Comparison of ENCODE assay signal across 8 mouse cellular contexts in genomic region chr13:52735934-52736523, GRCm38 (mm10).
DNase-seq lines count a peak whose midpoint lies in the region; ATAC-seq and TF ChIP-seq lines count a peak whose summit lies in the region.

No protein-coding gene starts in this region.

- DNase-seq in cerebellum, adult 2 months = peak; percentile 18 to 22
- no peak for DNase-seq in cerebellum, adult 9-10 months
- peak; percentile 4 for DNase-seq in right cerebral cortex, adult 18-20 months
- no peak for DNase-seq in right cerebral cortex, adult 2 months (ENCODE audit: low spot score in 2 of 2)
- DNase-seq in ovary, postnatal 14 days (ENCODE audit: low spot score) = peak; percentile 13
- DNase-seq in embryo, embryonic 9.5 days (ENCODE audit: extremely low spot score) = no peak
- DNase-seq in left cerebral cortex, adult 18-20 months (ENCODE audit: low spot score in 2 of 2) = no peak

- no peak overlapping the region for H3K4me3 ChIP-seq in cerebellum, adult 2 months (replicated peaks; ENCODE audit: insufficient read depth, low read depth, low read length)
- H3K4me3 ChIP-seq in kidney, embryonic 16.5 days (ENCODE audit: low read length) = no peak overlapping the region

- no peaks in the 10 kb centered on the region for H3K27me3 ChIP-seq in cerebellum, adult 2 months (ENCODE audit: control insufficient read depth, insufficient read depth, low read length)
- no peaks in the 10 kb centered on the region for H3K27me3 ChIP-seq in kidney, embryonic 16.5 days (ENCODE audit: insufficient read depth, low read length)

- H3K4me2 ChIP-seq in kidney, embryonic 16.5 days (replicated peaks; ENCODE audit: low read depth, low read length) = no peak overlapping the region

- 20% methylated on average over 19 of the region's 19 CpGs for WGBS in cerebellum, adult 2 months
- WGBS in kidney, embryonic 16.5 days = 35% methylated on average over 19 of the region's 19 CpGs

- no peaks in the 10 kb centered on the region for H3K36me3 ChIP-seq in kidney, embryonic 16.5 days (ENCODE audit: insufficient read depth, low read length)

- no peak for TF ChIP-seq POLR2A in cerebellum, adult 2 months (IDR thresholded peaks at IDR 0.05; ENCODE audit: borderline replicate concordance, insufficient read depth, low read length)

- H3K27ac ChIP-seq in cerebellum, adult 2 months (ENCODE audit: insufficient read depth, low read length) = no peak overlapping the region
- no peak overlapping the region for H3K27ac ChIP-seq in kidney, embryonic 16.5 days (ENCODE audit: low read length)

- H3K4me1 ChIP-seq in cerebellum, adult 2 months (ENCODE audit: control insufficient read depth, insufficient read depth, low read length) = peaks cover 7% of the 10 kb centered on the region
- H3K4me1 ChIP-seq in kidney, embryonic 16.5 days (ENCODE audit: insufficient read depth, low read length) = peaks cover 9% of the 10 kb centered on the region

- no peaks in the 10 kb centered on the region for H3K9me3 ChIP-seq in kidney, embryonic 16.5 days (ENCODE audit: low read length)

- H3K9ac ChIP-seq in kidney, embryonic 16.5 days (replicated peaks; ENCODE audit: low read length) = no peak overlapping the region

- TF ChIP-seq CTCF in cerebellum, adult 2 months (IDR thresholded peaks at IDR 0.05; ENCODE audit: borderline replicate concordance, insufficient read depth, low read depth, low read length) = no peak

- ATAC-seq in kidney, embryonic 16.5 days (ENCODE audit: low FRiP score, low TSS enrichment) = peak; percentile 46; the same call in 1 of the 2 replicates

Comparison
In these comparisons a context has a peak if more than half of its experiments do, and no peak if none do; other contexts are left out.
1. DNase-seq: peak in cerebellum, adult 2 months (2 of 2), right cerebral cortex, adult 18-20 months (single experiment) and ovary, postnatal 14 days (single experiment); none in cerebellum, adult 9-10 months (single experiment), right cerebral cortex, adult 2 months (0 of 2), embryo, embryonic 9.5 days (single experiment) and left cerebral cortex, adult 18-20 months (0 of 2).